Mouse (Mus musculus): ENCODE results near the gene Nedd9.

DNA sequence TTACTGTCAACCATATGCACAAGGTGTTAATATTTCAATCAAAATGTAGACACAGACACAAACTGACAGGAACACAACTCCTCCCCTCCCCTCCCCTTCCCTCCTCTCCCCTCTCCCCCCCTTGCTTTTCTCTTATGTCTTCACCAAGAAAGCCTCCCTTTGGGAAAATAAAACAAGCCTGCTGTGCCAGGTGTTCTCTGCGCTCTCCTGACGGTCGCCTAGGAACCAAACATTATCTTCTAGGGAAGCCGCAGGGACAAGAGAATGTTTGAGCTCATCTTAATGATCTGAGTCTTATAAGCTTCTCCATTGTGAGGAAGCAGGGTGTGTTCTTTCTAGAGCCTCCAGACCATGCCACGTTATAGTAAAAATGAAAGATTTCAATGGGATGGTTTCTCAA lies 108.7 kb downstream of the Nedd9 start:
- TF ChIP-seq CTCF (IDR thresholded peaks at IDR 0.05 in 2 of 3, conservative IDR thresholded peaks at IDR 0.05 in 1 of 3; ENCODE audit: control insufficient read depth in 1 of 3, insufficient read depth in 1 of 3, low read depth in 2 of 3, low read length in 3 of 3, poor library complexity in 1 of 3, severe bottlenecking in 1 of 3) (no peak), EP300 (IDR thresholded peaks at IDR 0.05; ENCODE audit: low read depth in 1 of 2, low read length in 2 of 2) (no peak), POLR2A (IDR thresholded peaks at IDR 0.05; ENCODE audit: control insufficient read depth in 1 of 2, insufficient read depth in 1 of 2, low read depth in 1 of 2, low read length in 2 of 2, poor library complexity in 1 of 2) (no peak), GATA1 (IDR thresholded peaks at IDR 0.05; ENCODE audit: low read depth, low read length) (no peak), RCOR1 (IDR thresholded peaks at IDR 0.05; ENCODE audit: low read depth, low read length) (no peak), TCF12 (IDR thresholded peaks at IDR 0.05; ENCODE audit: low read depth, low read length) (no peak), ZC3H11A (IDR thresholded peaks at IDR 0.05; ENCODE audit: low read depth, low read length) (no peak)
